Mouse (Mus musculus) large intestine, adult 2 months (tissue): Measurements from ENCODE around the gene Gimap8. TPM values are rescaled to one million over a fixed set of nuclear protein-coding genes. Genes with fewer than 3 reads are reported as not detected.

Experiments used
- DNase-seq: peaks from one replicate; pipeline ENCODE4 v3.0.0-alpha.2; 2012; ENCODE audit warnings: low read depth, low spot score
- WGBS: fragments of 180-500 bp; shearing (Covaris S2); methylation state at CpG from one replicate; pipeline ENCODE4 v1.1.7; 2018; 5-methylcytosine and 5-hydroxymethylcytosine counted together
- polyA plus RNA-seq: library from polyadenylated mRNA; depleted of rRNA; stranded (reverse); fragments of >200 nt; gene quantifications from 2 replicates; pipeline ENCODE4 v1.2.3, GENCODE M21; 2012; rRNA removed

Gene Gimap8
- polyA plus RNA-seq, 1 experiment: 2.6 TPM

- no peak for DNase-seq
- 68% methylated on average over 7 of the region's 7 CpGs for WGBS
Observed at GRCm38 (mm10) chr6:48698066-48698856, 51.2 kb downstream of the Gimap8 start.

DNA sequence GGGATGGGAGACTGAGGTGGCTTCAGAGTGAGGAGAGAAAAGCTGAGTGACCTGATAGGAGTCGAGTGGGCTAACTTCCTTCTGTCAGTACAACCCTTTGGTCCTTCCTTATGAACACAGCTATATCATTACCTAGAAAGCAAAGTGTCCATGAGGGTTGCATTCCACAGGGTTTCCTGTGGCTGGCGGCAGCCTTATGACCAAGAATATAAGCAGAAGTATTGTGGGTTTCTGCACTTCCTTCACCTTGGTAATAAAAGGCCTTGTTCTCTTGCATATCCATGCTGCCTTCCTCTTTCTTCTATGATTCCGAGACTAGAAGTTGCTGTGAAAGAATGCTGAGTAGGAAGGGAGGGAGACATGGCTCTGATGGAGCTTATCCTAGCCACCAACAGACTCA, 51.9 kb downstream of the Gimap8 start:
- no peak for DNase-seq
- 72% methylated on average over 3 of the region's 3 CpGs for WGBS

DNA sequence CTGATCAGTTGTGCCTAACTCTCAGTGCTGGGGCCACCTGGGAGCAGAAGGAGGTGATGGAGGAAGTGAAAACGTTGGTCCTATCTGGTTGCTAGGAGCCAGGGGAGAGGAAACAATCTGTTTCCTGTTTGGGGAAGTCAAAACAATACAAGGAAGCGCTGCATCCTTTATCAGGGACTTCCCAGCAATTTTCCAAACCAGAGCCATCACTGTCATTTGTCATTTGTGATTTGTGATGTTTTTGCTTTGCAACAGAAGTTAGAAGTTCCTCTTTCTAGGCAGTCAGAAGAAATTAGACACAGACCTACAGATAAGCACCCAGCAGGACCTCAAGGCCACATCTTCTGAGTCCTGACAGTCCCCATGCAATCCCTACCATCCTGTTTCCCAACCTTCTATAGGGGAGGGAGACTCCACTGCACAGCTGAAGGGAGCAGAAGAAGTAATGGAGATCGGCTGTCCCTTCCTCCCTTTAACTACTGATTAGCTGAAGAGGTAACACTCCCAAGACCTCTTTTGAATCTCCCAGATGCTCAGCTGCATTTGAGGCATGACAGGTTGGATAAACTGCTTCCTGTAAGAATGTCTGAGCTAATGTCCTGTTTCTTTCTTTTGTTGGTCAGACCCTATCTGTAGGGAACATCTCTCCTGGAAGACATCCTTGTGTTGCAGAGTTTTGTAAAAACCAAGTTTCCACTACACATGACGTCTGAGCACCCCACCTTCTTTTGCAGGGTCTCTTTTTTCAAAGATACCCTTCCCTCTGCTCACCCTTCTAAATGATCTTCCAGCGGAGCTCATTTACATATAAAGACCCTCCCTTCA, 53.4 kb downstream of the Gimap8 start:
- no peak for DNase-seq

GRCm38 (mm10) chr6:48702146-48702545, 55.1 kb downstream of the Gimap8 start:
- WGBS: 86% methylated on average over 7 of the region's 7 CpGs

More for the DNA sequence above, 53.4 kb downstream of the Gimap8 start:
- WGBS: 56% methylated on average over 5 of the region's 5 CpGs

GRCm38 (mm10) chr6:48702601-48703000, 55.6 kb downstream of the Gimap8 start:
- 64% methylated on average over 5 of the region's 5 CpGs for WGBS
- DNase-seq: no peak

More at GRCm38 (mm10) chr6:48702146-48702545, 55.1 kb downstream of the Gimap8 start:
- DNase-seq: no peak

DNA sequence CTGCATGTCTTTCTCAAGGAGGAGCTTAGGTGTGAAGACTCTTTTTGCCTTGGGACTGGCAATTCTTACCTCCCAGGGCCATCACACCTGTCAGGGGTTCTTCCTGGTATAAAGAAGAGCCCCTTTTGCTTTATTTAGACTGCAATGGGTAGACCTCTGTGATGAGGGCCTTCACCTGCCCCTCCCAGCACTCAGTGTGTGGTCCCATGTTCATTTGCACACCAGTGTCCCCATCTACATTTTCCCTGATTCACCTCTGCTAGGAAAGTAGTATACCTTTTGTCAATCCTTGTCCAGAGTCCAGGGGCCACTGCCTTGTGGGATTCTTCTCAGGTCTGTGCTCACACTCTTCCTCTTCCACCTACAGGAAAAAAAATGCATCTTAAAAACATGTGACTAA, 57.1 kb downstream of the Gimap8 start:
- no peak for DNase-seq

GRCm38 (mm10) chr6:48706130-48706529, 59.1 kb downstream of the Gimap8 start:
- DNase-seq: no peak
- 65% methylated on average over 3 of the region's 3 CpGs for WGBS

Other genes with a start within 250 kb of the Gimap8 start
- 13.2 and 19.4 TPM in 2 replicates for gene Zfp467, start 201.4 kb upstream of the Gimap8 start, polyA plus RNA-seq
- gene Sspo, start 199.0 kb upstream of the Gimap8 start, polyA plus RNA-seq: 1.0 and 1.1 TPM in 2 replicates
- 41.1 and 45.9 TPM in 2 replicates for gene Atp6v0e2, start 109.6 kb upstream of the Gimap8 start, polyA plus RNA-seq
- gene Lrrc61, start 92.4 kb upstream of the Gimap8 start, polyA plus RNA-seq: 12.1 and 17.2 TPM in 2 replicates
- 80.9 and 95.3 TPM in 2 replicates for gene Rarres2, start 74.4 kb upstream of the Gimap8 start, polyA plus RNA-seq
- not detected in 2 replicates for gene Gm45021, start 57.6 kb upstream of the Gimap8 start, polyA plus RNA-seq
- 8.5 and 9.5 TPM in 2 replicates for gene Repin1, start 53.4 kb upstream of the Gimap8 start, polyA plus RNA-seq
- gene Gm44965, start 53.3 kb upstream of the Gimap8 start, polyA plus RNA-seq: not detected in 2 replicates
- 1.6 and 1.9 TPM in 2 replicates for gene Zfp775, start 45.2 kb upstream of the Gimap8 start, polyA plus RNA-seq
- gene AI854703, start 20.5 kb upstream of the Gimap8 start, polyA plus RNA-seq: 0.52 and 0.63 TPM in 2 replicates
- gene Gimap9, start 28.9 kb downstream of the Gimap8 start, polyA plus RNA-seq: 5.6 and 8.2 TPM in 2 replicates
- gene Gimap4, start 37.3 kb downstream of the Gimap8 start, polyA plus RNA-seq: 20.7 and 24.6 TPM in 2 replicates
- 11.9 and 12.3 TPM in 2 replicates for gene Gimap6, start 61.0 kb downstream of the Gimap8 start, polyA plus RNA-seq
- gene Gm28053, start 71.4 kb downstream of the Gimap8 start, polyA plus RNA-seq: 0.17 TPM in 1 of 2 replicates, not detected in the other
- gene Gimap7, start 71.4 kb downstream of the Gimap8 start, polyA plus RNA-seq: 4.7 and 5.0 TPM in 2 replicates
- 12.2 and 13.9 TPM in 2 replicates for gene Gimap1, start 91.8 kb downstream of the Gimap8 start, polyA plus RNA-seq
- gene Gimap5, start 99.0 kb downstream of the Gimap8 start, polyA plus RNA-seq: 13.0 and 15.0 TPM in 2 replicates
- 22.1 and 22.2 TPM in 2 replicates for gene Gimap3, start 123.6 kb downstream of the Gimap8 start, polyA plus RNA-seq
- 121 and 133 TPM in 2 replicates for gene Tmem176a, start 193.7 kb downstream of the Gimap8 start, polyA plus RNA-seq
- gene Tmem176b, start 194.3 kb downstream of the Gimap8 start, polyA plus RNA-seq: 338 and 348 TPM in 2 replicates
- gene Aoc1, start 225.7 kb downstream of the Gimap8 start, polyA plus RNA-seq: 312 and 658 TPM in 2 replicates